Mouse (Mus musculus) ES-Bruce4 (cell line): Measurements from ENCODE around the gene Sugt1. TPM values are rescaled to one million over a fixed set of nuclear protein-coding genes. Genes with fewer than 3 reads are reported as not detected.

Experiments
- H3K27ac ChIP-seq: 2 replicates; pipeline ENCODE4 v1.5.1; 2012; ENCODE audit warnings: low read length, inconsistent platforms; ENCODE audit not compliant: insufficient read depth
- H3K27me3 ChIP-seq: 2 replicates; pipeline ENCODE4 v1.6.1; 2012; ENCODE audit warnings: mild to moderate bottlenecking, low read length, inconsistent platforms; ENCODE audit not compliant: control insufficient read depth, poor library complexity, insufficient read depth, severe bottlenecking
- H3K36me3 ChIP-seq: 2 replicates; pipeline ENCODE4 v1.6.1; 2012; ENCODE audit warnings: inconsistent platforms, mild to moderate bottlenecking, low read length, moderate library complexity; ENCODE audit not compliant: control insufficient read depth, poor library complexity, insufficient read depth, severe bottlenecking
- H3K4me1 ChIP-seq: one replicate; pipeline ENCODE4 v1.8.1; 2011; ENCODE audit warnings: low read length; ENCODE audit not compliant: control insufficient read depth, insufficient read depth
- H3K4me3 ChIP-seq: 2 replicates; pipeline ENCODE4 v1.5.1; 2011; ENCODE audit warnings: low read depth, mild to moderate bottlenecking, low read length
- H3K9ac ChIP-seq: 2 replicates; pipeline ENCODE4 v1.6.1; 2012; ENCODE audit warnings: low read depth, mild to moderate bottlenecking, inconsistent platforms; ENCODE audit not compliant: poor library complexity, severe bottlenecking
- H3K9me3 ChIP-seq: replicated peaks from 2 replicates; pipeline ENCODE4 v1.6.1; 2012; ENCODE audit warnings: mild to moderate bottlenecking, low read length, inconsistent platforms; ENCODE audit not compliant: control insufficient read depth, poor library complexity, insufficient read depth, severe bottlenecking
- CTCF ChIP-seq: IDR thresholded peaks from one replicate; pipeline ENCODE4 v1.8.1; 2011; ENCODE audit warnings: low read depth, low read length
- EP300 ChIP-seq: IDR thresholded peaks from 2 replicates; pipeline ENCODE4 v1.6.1; 2011; ENCODE audit warnings: low read depth, low read length; ENCODE audit not compliant: insufficient read depth
- POLR2A ChIP-seq: IDR thresholded peaks from one replicate; pipeline ENCODE4 v1.8.1; 2011; ENCODE audit warnings: low read length; ENCODE audit not compliant: insufficient read depth
- polyA plus RNA-seq: library from polyadenylated mRNA; stranded (reverse); fragments of >200 nt; gene quantifications from 2 replicates; pipeline ENCODE4 v1.2.4, GENCODE M21; 2011; ENCODE audit warnings: low read depth; ENCODE audit not compliant: missing spikeins, insufficient read depth, insufficient read length

Gene Sugt1
- polyA plus RNA-seq, 1 experiment = 265 TPM

DNA sequence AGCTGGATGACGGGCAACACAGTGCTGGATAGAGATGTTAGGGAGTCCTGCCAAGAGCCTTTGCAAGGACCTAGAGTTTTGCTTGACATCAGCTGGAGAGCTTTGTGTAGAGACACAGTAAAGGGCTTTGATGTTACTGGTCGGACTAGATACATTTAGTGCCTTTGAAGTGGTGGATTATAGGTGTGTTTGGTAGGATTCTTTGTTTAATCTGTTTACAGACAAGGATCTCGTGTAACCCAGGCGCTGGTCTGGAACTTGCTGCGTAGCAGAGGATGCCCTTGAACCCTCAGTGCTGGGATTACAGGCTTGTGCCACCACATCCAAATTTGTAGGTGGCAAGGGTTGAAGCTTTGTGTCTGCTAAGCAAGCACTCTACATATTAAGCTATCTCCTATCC lies 6.6 kb downstream of the Sugt1 start:
- Histone ChIP-seq H3K9me3 (no peaks in the 10 kb centered on the region), H3K27ac (no peak overlapping the region), H3K4me1 (no peaks in the 10 kb centered on the region), H3K36me3 (peaks cover 37% of the 10 kb centered on the region), H3K27me3 (no peaks in the 10 kb centered on the region), H3K9ac (no peak overlapping the region), H3K4me3 (no peak overlapping the region)
- TF ChIP-seq POLR2A = no peak
- no peak for TF ChIP-seq CTCF
- no peak for TF ChIP-seq EP300

DNA sequence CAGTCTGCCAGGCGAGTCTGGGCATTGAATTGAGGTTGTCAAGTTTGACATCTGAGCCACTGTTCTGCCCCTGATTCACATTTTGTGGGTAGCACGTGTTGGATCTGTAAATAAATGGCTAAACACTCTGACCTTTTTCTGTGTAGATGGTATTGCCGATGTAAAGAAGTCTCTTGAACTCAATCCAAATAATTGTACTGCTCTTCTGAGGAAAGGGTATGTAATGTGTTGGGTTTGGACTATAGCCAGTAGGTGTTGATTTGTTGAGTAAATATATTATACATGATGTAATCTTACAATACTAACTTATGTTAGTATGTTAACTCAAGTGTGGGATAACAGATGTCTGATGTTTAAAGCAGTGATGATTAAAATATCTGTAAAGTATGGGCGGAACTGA lies 9.1 kb downstream of the Sugt1 start:
- Histone ChIP-seq H3K27me3 (no peaks in the 10 kb centered on the region), H3K9me3 (no peaks in the 10 kb centered on the region), H3K27ac (no peak overlapping the region), H3K36me3 (peaks cover 54% of the 10 kb centered on the region), H3K4me1 (no peaks in the 10 kb centered on the region), H3K4me3 (no peak overlapping the region), H3K9ac (no peak overlapping the region)
- TF ChIP-seq EP300 = no peak
- TF ChIP-seq CTCF = no peak

DNA sequence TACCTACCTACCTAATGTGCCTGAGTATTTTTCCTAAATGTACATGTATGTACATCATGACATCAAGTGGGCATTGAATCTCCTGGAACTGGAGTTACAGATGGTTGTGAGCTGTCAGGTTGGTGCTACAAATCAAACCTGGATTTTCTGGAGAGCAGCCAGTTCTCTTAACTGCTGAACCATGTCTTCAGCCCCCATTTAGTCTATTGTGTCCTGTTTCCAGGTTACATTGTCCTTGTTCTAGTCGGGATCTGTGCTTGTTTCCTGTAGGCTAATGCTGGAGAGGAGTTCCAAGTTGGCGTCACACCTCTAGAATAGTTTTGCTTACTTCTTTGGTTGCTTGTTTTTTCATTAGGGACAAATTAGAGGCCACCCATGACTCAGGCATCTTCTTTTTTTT lies 18.4 kb downstream of the Sugt1 start:
- Histone ChIP-seq H3K27me3 (no peaks in the 10 kb centered on the region), H3K27ac (no peak overlapping the region), H3K9ac (no peak overlapping the region), H3K4me1 (no peaks in the 10 kb centered on the region), H3K9me3 (no peaks in the 10 kb centered on the region), H3K36me3 (peaks cover 65% of the 10 kb centered on the region), H3K4me3 (no peak overlapping the region)
- TF ChIP-seq CTCF (no peak), POLR2A (no peak), EP300 (no peak)

DNA sequence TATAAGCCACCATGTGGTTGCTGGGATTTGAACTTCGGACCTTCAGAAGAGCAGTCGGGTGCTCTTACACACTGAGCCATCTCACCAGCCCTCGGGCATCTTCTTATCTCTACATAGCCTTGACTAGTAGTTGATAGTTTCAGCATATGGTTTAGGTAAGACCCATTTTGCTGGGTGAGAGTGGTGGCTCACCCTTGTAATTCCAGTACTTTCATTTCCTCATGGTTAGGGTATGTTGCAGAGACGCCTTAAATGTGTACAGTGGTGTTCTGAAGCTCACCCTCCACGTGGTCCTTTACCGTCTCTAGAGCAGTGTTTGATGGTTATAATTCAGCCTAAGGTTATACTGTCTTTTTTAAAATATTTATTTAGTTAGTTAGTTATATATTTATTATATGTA lies 18.9 kb downstream of the Sugt1 start:
- H3K4me3 ChIP-seq = no peak overlapping the region
- H3K27ac ChIP-seq = no peak overlapping the region
- no peak for TF ChIP-seq POLR2A
- no peak for TF ChIP-seq CTCF
- TF ChIP-seq EP300 = no peak
- no peaks in the 10 kb centered on the region for H3K4me1 ChIP-seq
- no peaks in the 10 kb centered on the region for H3K27me3 ChIP-seq
- no peak overlapping the region for H3K9ac ChIP-seq
- peaks cover 66% of the 10 kb centered on the region for H3K36me3 ChIP-seq
- no peaks in the 10 kb centered on the region for H3K9me3 ChIP-seq

DNA sequence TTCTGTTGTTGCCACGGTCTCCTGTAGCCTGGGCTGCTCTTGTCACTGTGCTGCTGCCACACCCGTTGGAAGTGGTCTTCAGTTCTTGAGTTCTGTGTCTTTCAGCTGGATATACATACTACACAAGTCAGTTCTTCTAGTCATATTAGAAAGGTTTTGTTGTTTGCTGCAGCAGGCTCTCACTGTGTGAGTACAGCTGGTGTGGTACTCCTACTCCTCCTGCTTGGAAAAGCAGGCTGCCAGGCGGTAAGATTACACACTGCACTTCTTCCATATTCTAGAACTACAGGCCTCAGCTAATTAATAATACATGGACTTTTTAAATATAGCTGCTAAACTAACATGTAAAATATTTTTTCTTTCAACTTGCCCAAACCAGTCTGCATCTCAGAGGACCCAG lies 19.4 kb downstream of the Sugt1 start:
- H3K27ac ChIP-seq = no peak overlapping the region
- no peaks in the 10 kb centered on the region for H3K27me3 ChIP-seq
- peaks cover 66% of the 10 kb centered on the region for H3K36me3 ChIP-seq
- H3K4me3 ChIP-seq = no peak overlapping the region
- H3K9ac ChIP-seq = no peak overlapping the region
- TF ChIP-seq CTCF (no peak), EP300 (no peak), POLR2A (no peak)
- H3K9me3 ChIP-seq = no peaks in the 10 kb centered on the region
- no peaks in the 10 kb centered on the region for H3K4me1 ChIP-seq

DNA sequence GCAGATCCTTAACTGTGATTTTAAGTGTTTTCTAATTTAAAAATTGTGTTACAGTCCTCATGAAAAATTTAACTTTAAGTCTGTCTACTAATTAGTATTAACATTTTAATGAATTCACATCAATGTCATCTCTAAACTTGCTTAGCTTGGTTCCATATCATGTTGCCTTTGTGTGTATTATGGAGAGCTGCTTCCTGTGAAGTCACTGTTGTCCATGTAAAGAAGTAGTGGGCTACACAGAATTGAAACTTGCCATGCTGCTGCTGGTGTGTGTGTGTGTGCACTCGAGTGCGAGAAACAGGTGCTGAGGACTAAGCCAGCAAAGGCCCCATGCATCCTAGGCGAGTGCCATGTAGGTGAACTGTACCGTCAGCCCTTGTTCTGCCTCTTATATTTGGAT lies 19.9 kb downstream of the Sugt1 start:
- Histone ChIP-seq H3K4me3 (no peak overlapping the region), H3K9me3 (no peaks in the 10 kb centered on the region), H3K27ac (no peak overlapping the region), H3K4me1 (no peaks in the 10 kb centered on the region), H3K9ac (no peak overlapping the region), H3K36me3 (peaks cover 69% of the 10 kb centered on the region), H3K27me3 (no peaks in the 10 kb centered on the region)
- TF ChIP-seq POLR2A (no peak), CTCF (no peak), EP300 (no peak)
